Mouse (Mus musculus) hindbrain, postnatal 0 days (tissue): ENCODE results near the gene Zgpat. TPM values are rescaled to one million over a fixed set of nuclear protein-coding genes. Genes with fewer than 3 reads are reported as not detected.

ENCODE experiments used
- ATAC-seq: fragments of 200-750 bp; cut with Nextera tagmentation; 2 replicates; pipeline ENCODE4 v1.8.0; 2017; ENCODE audit warnings: mild to moderate bottlenecking, moderate TSS enrichment, moderate library complexity
- DNase-seq: peaks from one replicate; pipeline ENCODE4 v3.0.0-alpha.2; 2015; ENCODE audit warnings: low spot score
- H3K27ac ChIP-seq: fragments of 300-500 bp; sonication (generic); 2 replicates; pipeline ENCODE4 v1.5.1; 2014; ENCODE audit warnings: mild to moderate bottlenecking
- H3K27me3 ChIP-seq: fragments of 300-500 bp; sonication (generic); 2 replicates; pipeline ENCODE4 v1.6.1; 2014; ENCODE audit warnings: low read length, mixed read lengths; ENCODE audit not compliant: insufficient read depth
- H3K36me3 ChIP-seq: fragments of 300-500 bp; sonication (generic); 2 replicates; pipeline ENCODE4 v1.6.1; 2014; ENCODE audit warnings: low read length, mixed read lengths; ENCODE audit not compliant: insufficient read depth
- H3K4me1 ChIP-seq: fragments of 300-500 bp; sonication (generic); 2 replicates; pipeline ENCODE4 v1.6.1; 2014; ENCODE audit warnings: antibody characterized with exemption, low read length, mixed read lengths; ENCODE audit not compliant: insufficient read depth
- H3K4me2 ChIP-seq: fragments of 300-500 bp; sonication (generic); 2 replicates; pipeline ENCODE4 v1.6.1; 2014; ENCODE audit warnings: low read depth, mild to moderate bottlenecking, low read length, moderate library complexity, mixed read lengths
- H3K4me3 ChIP-seq: fragments of 300-500 bp; sonication (generic); 2 replicates; pipeline ENCODE4 v1.5.1; 2014; ENCODE audit warnings: low read length
- H3K9ac ChIP-seq: fragments of 300-500 bp; sonication (generic); replicated peaks from 2 replicates; pipeline ENCODE4 v1.6.1; 2014; ENCODE audit warnings: mild to moderate bottlenecking, low read length, moderate library complexity, mixed read lengths
- H3K9me3 ChIP-seq: fragments of 300-500 bp; sonication (generic); 2 replicates; pipeline ENCODE4 v1.6.1; 2016; ENCODE audit warnings: low read length, mixed read lengths
- CTCF ChIP-seq: IDR thresholded peaks from 2 replicates; pipeline ENCODE4 v1.5.1; 2016; ENCODE audit warnings: antibody characterized with exemption, control low read depth, low read depth
- WGBS: fragments of 180-500 bp; shearing (Covaris S2); extraction: QIAGEN DNeasy Blood & Tissue Kit; methylation state at CpG from one replicate; pipeline ENCODE4 v1.1.7; 2014; 5-methylcytosine and 5-hydroxymethylcytosine counted together
- polyA plus RNA-seq: library from polyadenylated mRNA; unstranded; fragments of >200 nt; fragmentation: Nextera tagmentation; extraction: Ambion mirVana; gene quantifications from 2 replicates; pipeline ENCODE4 v1.2.1, GENCODE M21; 2015
- total RNA-seq: library from RNA; depleted of rRNA; stranded (reverse); fragments of >200 nt; gene quantifications from 2 replicates; pipeline ENCODE4 v1.2.3, GENCODE M21; 2014

The Zgpat gene
- total and polyA plus RNA-seq, 2 experiments from 2014 or later: 37.5 to 85.3 TPM

DNA sequence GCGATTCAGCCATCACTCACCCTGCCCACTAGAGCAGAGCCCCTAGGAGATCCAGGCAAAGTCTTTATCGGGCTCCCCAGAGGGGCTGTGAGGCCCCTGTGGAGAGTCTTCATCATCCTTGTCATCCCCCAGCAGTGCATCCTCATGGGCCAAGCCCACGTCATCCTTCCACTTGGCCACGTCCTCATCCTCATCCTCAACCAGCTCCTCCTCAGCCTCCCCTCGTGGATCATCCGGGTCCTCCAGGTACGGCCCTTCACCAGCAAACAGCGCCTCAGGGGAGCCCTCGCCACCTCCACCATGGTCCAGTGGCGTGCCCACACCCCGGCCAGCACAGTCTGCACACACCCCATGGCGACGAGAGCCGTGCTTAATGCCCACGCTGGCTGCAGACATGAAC is 26.3 kb downstream of the Zgpat start:
- no peak; the same call in 1 of the 2 replicates for ATAC-seq
- Histone ChIP-seq H3K4me1 (no peaks in the 10 kb centered on the region), H3K4me2 (no peak overlapping the region), H3K9ac (no peak overlapping the region), H3K36me3 (peaks cover 10% of the 10 kb centered on the region; the same call in 1 of the 2 replicates), H3K4me3 (no peak overlapping the region), H3K27me3 (no peaks in the 10 kb centered on the region), H3K27ac (no peak overlapping the region), H3K9me3 (no peaks in the 10 kb centered on the region)
- DNase-seq: no peak
- 87% methylated on average over 15 of the region's 15 CpGs for WGBS
- no peak for TF ChIP-seq CTCF

- H3K36me3 ChIP-seq: peaks cover 10% of the 10 kb centered on the region; the same call in 1 of the 2 replicates
- H3K4me3 ChIP-seq: no peak overlapping the region
- H3K27me3 ChIP-seq: no peaks in the 10 kb centered on the region
- no peak for ATAC-seq
- no peaks in the 10 kb centered on the region for H3K4me1 ChIP-seq
- no peak for DNase-seq
- no peak for TF ChIP-seq CTCF
- no peak overlapping the region for H3K9ac ChIP-seq
- no peaks in the 10 kb centered on the region for H3K9me3 ChIP-seq
- no peak overlapping the region for H3K27ac ChIP-seq
- 83% methylated on average over 2 of the region's 2 CpGs for WGBS
- H3K4me2 ChIP-seq: no peak overlapping the region
These were observed 26.8 kb downstream of the Zgpat start for GRCm38 (mm10) chr2:181391541-181391940.

DNA sequence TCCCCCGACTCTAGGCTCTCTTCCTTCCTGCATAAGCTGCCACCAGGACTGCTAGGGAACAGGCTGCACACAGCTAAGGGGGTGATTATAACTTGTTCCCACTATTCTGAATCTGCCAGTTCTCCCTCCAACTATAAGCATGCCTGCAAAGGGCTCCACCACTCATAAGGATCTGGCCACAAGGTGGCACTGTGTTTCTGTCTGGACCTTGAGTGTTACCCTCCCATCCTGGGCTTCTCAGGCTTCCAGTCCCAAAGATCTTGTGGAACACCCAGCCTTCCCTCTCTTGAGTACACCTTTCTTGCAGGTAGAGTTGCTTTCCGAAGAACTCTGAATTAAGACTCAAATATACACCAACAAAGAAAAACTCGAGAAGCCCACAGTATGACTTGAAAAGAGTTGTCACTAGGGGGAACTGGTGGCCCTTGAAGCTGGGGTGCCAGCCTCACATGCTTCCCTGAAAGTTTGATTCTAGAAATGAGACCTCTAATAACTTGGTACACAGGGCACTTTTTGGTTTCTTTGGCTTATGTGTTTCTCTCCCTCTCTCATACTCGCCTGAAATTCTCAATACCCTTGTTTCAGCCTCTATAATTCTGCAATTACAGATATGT is 28.0 kb downstream of the Zgpat start:
- Histone ChIP-seq H3K4me1 (no peaks in the 10 kb centered on the region), H3K27ac (no peak overlapping the region), H3K9ac (no peak overlapping the region), H3K4me3 (no peak overlapping the region), H3K9me3 (no peaks in the 10 kb centered on the region), H3K27me3 (no peaks in the 10 kb centered on the region), H3K4me2 (no peak overlapping the region), H3K36me3 (peaks cover 10% of the 10 kb centered on the region; the same call in 1 of the 2 replicates)
- DNase-seq (peak; percentile 93), ATAC-seq (peak; percentile 78; the same call in 1 of the 2 replicates)
- peak; percentile 90 for TF ChIP-seq CTCF
- 32% methylated on average over 4 of the region's 4 CpGs for WGBS

DNA sequence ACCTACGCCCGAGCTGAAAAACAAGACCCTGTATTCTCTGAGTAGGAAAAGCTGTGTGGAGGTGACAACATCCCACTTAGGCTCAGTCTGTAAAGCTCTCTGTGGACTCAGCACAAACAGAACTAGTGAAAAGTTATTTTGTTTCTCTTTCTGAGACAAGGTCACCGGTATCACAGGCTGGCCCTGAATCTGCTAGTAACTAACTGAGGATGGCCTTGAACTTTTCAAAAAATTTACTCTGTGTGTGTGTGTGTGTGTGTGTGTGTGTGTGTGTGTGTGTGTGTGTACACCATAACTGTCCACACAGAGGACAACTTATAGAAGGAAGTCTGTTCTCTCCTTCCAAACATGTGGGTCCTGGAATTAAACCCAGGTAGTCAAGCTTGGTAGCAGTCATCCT is 29.4 kb downstream of the Zgpat start:
- WGBS: 96% methylated on average over 3 of the region's 3 CpGs
- H3K4me3 ChIP-seq: no peak overlapping the region
- H3K36me3 ChIP-seq: peaks cover 10% of the 10 kb centered on the region; the same call in 1 of the 2 replicates
- no peak for ATAC-seq
- no peak overlapping the region for H3K9ac ChIP-seq
- DNase-seq: no peak
- H3K4me2 ChIP-seq: no peak overlapping the region
- no peak overlapping the region for H3K27ac ChIP-seq
- no peaks in the 10 kb centered on the region for H3K4me1 ChIP-seq
- H3K27me3 ChIP-seq: no peaks in the 10 kb centered on the region
- TF ChIP-seq CTCF: no peak
- H3K9me3 ChIP-seq: no peaks in the 10 kb centered on the region

DNA sequence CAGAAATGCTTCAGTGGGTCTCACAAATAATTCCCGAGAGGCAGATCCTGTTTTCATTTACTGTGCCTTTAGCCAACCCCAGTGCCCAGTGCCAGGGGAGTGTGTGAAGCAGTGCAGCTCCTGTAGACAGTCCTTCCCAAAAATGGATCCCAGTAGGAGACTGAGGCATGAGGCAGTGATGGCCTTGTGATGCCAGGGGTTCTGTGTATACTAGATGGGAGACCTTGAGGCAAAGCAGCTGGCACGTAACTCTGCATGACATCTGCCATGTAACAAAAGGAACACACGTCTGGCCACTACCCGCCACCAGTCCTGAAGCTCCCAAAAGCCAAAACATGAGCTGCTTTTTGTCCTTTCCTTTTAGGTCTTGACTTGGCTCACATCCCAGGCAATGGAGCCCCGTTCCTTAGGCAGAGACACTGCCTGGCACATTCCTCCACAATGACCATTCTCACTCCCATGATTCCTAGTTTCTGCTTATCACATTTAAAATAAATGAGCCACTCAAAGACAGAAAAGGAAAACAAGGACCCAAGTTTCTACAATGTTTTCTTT is 32.6 kb downstream of the Zgpat start:
- Histone ChIP-seq H3K27ac (no peak overlapping the region), H3K4me1 (no peaks in the 10 kb centered on the region), H3K4me2 (no peak overlapping the region), H3K4me3 (no peak overlapping the region), H3K9ac (no peak overlapping the region), H3K36me3 (no peaks in the 10 kb centered on the region; the same call in 1 of the 2 replicates), H3K27me3 (no peaks in the 10 kb centered on the region), H3K9me3 (no peaks in the 10 kb centered on the region)
- ATAC-seq: no peak
- WGBS: 37% methylated on average over 5 of the region's 5 CpGs
- TF ChIP-seq CTCF: no peak
- DNase-seq: no peak

DNA sequence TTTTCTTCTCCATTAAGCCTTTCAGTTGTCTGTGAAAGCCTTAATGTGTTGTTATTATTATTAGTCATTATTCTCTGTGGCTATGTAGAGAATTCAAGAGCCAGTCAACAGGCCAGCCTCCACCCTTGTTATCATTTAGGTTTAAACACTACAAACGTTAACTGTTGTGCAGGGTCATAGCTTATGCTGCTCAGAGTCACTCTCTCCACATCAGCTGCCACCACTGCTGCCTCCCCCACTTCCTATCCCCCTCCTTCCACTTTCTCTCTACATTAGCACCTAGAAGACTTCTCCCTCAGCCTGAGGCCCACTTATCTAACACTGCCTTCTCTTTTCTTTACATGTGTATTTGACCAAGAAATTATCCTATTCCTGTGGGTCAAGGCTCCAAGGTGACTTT is 36.8 kb downstream of the Zgpat start:
- no peak overlapping the region for H3K4me3 ChIP-seq
- no peak overlapping the region for H3K27ac ChIP-seq
- H3K36me3 ChIP-seq: no peaks in the 10 kb centered on the region
- H3K27me3 ChIP-seq: no peaks in the 10 kb centered on the region
- 21% methylated on average over 1 of the region's 1 CpGs for WGBS
- H3K4me2 ChIP-seq: no peak overlapping the region
- ATAC-seq (no peak), DNase-seq (no peak)
- H3K4me1 ChIP-seq: no peaks in the 10 kb centered on the region
- no peak for TF ChIP-seq CTCF
- H3K9ac ChIP-seq: no peak overlapping the region
- no peaks in the 10 kb centered on the region for H3K9me3 ChIP-seq

DNA sequence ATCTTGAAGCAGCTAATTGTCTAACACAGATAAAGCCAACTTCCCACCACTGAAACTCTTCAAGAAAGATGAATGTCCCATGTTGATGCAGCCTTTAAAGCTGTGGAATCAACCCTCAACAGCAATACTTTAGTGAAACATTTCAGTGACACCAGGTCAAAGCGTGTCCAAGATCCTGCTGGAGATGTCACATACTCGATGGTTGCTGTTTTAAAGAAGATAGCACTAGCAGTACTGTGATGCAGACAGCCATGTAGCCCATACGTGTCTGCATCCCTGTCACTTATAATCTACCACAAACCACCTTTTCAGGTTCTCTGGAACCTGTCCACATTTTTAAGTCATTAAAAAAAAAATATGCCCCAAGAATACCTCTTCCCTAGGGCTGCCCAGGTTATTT is 39.0 kb downstream of the Zgpat start:
- Histone ChIP-seq H3K27me3 (no peaks in the 10 kb centered on the region), H3K4me1 (no peaks in the 10 kb centered on the region), H3K9me3 (no peaks in the 10 kb centered on the region), H3K4me2 (no peak overlapping the region), H3K4me3 (no peak overlapping the region), H3K36me3 (no peaks in the 10 kb centered on the region), H3K27ac (no peak overlapping the region), H3K9ac (no peak overlapping the region)
- no peak for TF ChIP-seq CTCF
- 94% methylated on average over 3 of the region's 3 CpGs for WGBS
- no peak for ATAC-seq
- DNase-seq: no peak
